Mouse (Mus musculus): ENCODE results near the gene Ifit1bl1. TPM values are rescaled to one million over a fixed set of nuclear protein-coding genes. Genes with fewer than 3 reads are reported as not detected.
A peak's percentile ranks its signal among the peaks of the same experiment; 100 is the strongest.
"Not testable (repeated sequence)": the region's sequence is repeated elsewhere in the genome, so short reads cannot be mapped to it uniquely, and the experiment has no call there.

Ifit1bl1 gene
- polyA plus RNA-seq (2017; shearing (Covaris generic)): 100 to 1,000 TPM; 116 to 127 TPM

- peak; percentile 78 for ATAC-seq
Observed at GRCm38 (mm10) chr19:34601888-34602287, at the start of gene Ifit1bl1. TSS of gene Ifit1bl1 (minus strand) at chr19:34601956.

- no peak for ATAC-seq
Observed at GRCm38 (mm10) chr19:34650997-34651396, 49.2 kb upstream of the Ifit1bl1 start.

GRCm38 (mm10) chr19:34650276-34650675, 48.5 kb upstream of the Ifit1bl1 start:
- ATAC-seq: peak; percentile 76

GRCm38 (mm10) chr19:34647630-34648029, 45.9 kb upstream of the Ifit1bl1 start:
- not testable (repeated sequence) for ATAC-seq

- no peak for ATAC-seq
Observed at GRCm38 (mm10) chr19:34642616-34643015, 40.9 kb upstream of the Ifit1bl1 start.

GRCm38 (mm10) chr19:34640623-34641022, 38.9 kb upstream of the Ifit1bl1 start, which contains the start of the genes Ifit1bl2 and Ifit1:
TSS of gene Ifit1bl2 (minus strand) at chr19:34640743.
TSS of gene Ifit1 (plus strand) at chr19:34640871.
- peak; percentile 98 for ATAC-seq

- peak; percentile 32 for ATAC-seq
Observed at GRCm38 (mm10) chr19:34636933-34637557, 35.3 kb upstream of the Ifit1bl1 start.

GRCm38 (mm10) chr19:34633484-34633883, 31.7 kb upstream of the Ifit1bl1 start:
- ATAC-seq: no peak

GRCm38 (mm10) chr19:34631487-34631886, 29.7 kb upstream of the Ifit1bl1 start:
- ATAC-seq: no peak

GRCm38 (mm10) chr19:34627496-34627895, 25.7 kb upstream of the Ifit1bl1 start:
- no peak for ATAC-seq

- peak; percentile 47 for ATAC-seq
Observed at GRCm38 (mm10) chr19:34624663-34625062, 22.9 kb upstream of the Ifit1bl1 start.

- no peak for ATAC-seq
Observed at GRCm38 (mm10) chr19:34623781-34624180, 22.0 kb upstream of the Ifit1bl1 start.

GRCm38 (mm10) chr19:34620871-34621270, 19.1 kb upstream of the Ifit1bl1 start:
- no peak for ATAC-seq

- ATAC-seq: peak; percentile 72
Observed at GRCm38 (mm10) chr19:34612243-34613001, 10.7 kb upstream of the Ifit1bl1 start.

GRCm38 (mm10) chr19:34610118-34610517, 8.4 kb upstream of the Ifit1bl1 start:
- ATAC-seq: not testable (repeated sequence)

GRCm38 (mm10) chr19:34607237-34608051, 5.7 kb upstream of the Ifit1bl1 start, which contains the start of gene Ifit3b:
TSS of gene Ifit3b (plus strand) at chr19:34607970.
- ATAC-seq: peak; percentile 76

- no peak for ATAC-seq
Observed at GRCm38 (mm10) chr19:34605472-34605871, 3.7 kb upstream of the Ifit1bl1 start.

- peak; percentile 77 for ATAC-seq
Observed at GRCm38 (mm10) chr19:34599250-34599649, 2.5 kb downstream of the Ifit1bl1 start.

- ATAC-seq: no peak
Observed at GRCm38 (mm10) chr19:34598341-34598740, 3.4 kb downstream of the Ifit1bl1 start.

- peak; percentile 10 for ATAC-seq
Observed at GRCm38 (mm10) chr19:34596811-34597210, 4.9 kb downstream of the Ifit1bl1 start.

- not testable (repeated sequence) for ATAC-seq
Observed at GRCm38 (mm10) chr19:34594523-34594922, 7.2 kb downstream of the Ifit1bl1 start.

- no peak for ATAC-seq
Observed at GRCm38 (mm10) chr19:34593456-34593855, 8.3 kb downstream of the Ifit1bl1 start.

- no peak for ATAC-seq
Observed at GRCm38 (mm10) chr19:34588959-34589358, 12.8 kb downstream of the Ifit1bl1 start.

All from CD4-positive, CD25-positive, alpha-beta regulatory T cell, adult 4 months (primary cell).